Mouse (Mus musculus): ENCODE measurements around the gene Vmn2r27.

The Vmn2r27 gene

GRCm38 (mm10) chr6:124231756-124232155 lies at the start of gene Vmn2r27:
Gene Vmn2r27 (minus strand): TSS chr6:124231856.
- no peak for DNase-seq (ENCODE audit: low read depth, low spot score)

DNA sequence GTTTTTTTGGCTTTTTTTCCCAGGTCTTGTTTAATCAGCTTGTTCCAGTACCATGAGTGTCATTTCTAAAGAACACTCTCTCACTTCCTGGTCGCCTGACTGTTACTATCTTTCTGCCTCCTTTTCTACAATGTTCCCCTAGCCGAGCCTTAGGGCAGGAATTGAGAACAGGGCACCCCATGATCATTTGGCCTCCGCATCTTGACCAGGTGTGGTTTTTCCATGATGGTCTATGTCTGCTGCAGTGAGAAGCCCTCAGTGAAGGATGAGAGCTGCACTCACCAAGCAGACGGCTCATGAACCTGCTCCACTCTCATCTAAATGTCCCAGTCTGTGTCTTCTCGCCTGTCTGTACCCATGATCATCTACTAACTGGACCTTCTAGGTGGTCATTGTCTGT lies 46.6 kb upstream of the Vmn2r27 start:
- DNase-seq (ENCODE audit: low read depth, low spot score): no peak

- DNase-seq (ENCODE audit: low read depth, low spot score): no peak
Observed at GRCm38 (mm10) chr6:124277641-124278040, 46.0 kb upstream of the Vmn2r27 start.

GRCm38 (mm10) chr6:124273231-124273880 lies 41.7 kb upstream of the Vmn2r27 start:
- no peak for DNase-seq (ENCODE audit: low read depth, low spot score)

- DNase-seq (ENCODE audit: low read depth, low spot score): peak; percentile 67
Observed at GRCm38 (mm10) chr6:124262696-124263095, 31.0 kb upstream of the Vmn2r27 start.

- peak; percentile 59 for DNase-seq (ENCODE audit: low read depth, low spot score)
Observed at GRCm38 (mm10) chr6:124260198-124260931, 28.7 kb upstream of the Vmn2r27 start.

- no peak for DNase-seq (ENCODE audit: low read depth, low spot score)
Observed at GRCm38 (mm10) chr6:124255721-124256470, 24.2 kb upstream of the Vmn2r27 start.

DNA sequence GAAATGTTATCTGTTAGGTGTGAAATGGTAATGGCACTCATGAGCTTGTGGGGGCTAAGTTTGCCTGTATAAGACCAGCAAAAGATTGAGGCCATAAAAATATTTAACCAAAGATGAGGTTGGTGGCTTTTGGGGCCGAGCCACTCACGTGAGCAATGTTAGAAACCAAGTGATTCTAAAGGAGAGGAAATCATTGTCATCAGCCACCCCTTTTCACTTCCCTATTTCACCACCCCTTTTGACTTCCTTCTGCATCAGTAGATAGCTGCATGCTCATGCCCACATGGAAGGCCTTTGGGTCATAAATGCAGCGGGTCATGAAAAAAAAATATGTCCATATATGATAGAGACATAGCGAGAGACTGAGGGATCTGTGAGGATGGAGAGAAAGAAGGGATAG lies 29.5 kb downstream of the Vmn2r27 start:
- DNase-seq (ENCODE audit: low read depth, low spot score): peak; percentile 12

- no peak for DNase-seq (ENCODE audit: low read depth, low spot score)
Observed at GRCm38 (mm10) chr6:124168499-124169257, 63.0 kb downstream of the Vmn2r27 start.

DNA sequence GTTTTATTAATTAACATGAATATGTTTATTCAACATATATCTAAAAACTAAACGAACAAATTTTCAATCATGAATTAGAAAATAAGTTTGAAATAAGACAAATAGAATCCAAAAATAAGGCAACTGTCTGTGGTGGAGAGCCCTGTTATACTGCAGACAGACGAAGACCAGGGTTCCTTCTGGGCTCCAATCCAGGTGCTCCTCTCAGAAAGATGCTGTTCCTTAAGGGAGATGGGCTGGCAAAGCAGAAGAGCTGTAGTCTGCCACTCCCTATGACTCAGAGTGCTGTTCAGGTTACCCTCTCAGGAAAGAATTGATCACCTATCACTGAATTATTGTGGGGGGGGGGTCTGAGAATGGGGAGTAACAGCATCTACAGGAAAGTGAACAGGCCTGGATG lies 65.1 kb downstream of the Vmn2r27 start:
- no peak for DNase-seq (ENCODE audit: low read depth, low spot score)

DNA sequence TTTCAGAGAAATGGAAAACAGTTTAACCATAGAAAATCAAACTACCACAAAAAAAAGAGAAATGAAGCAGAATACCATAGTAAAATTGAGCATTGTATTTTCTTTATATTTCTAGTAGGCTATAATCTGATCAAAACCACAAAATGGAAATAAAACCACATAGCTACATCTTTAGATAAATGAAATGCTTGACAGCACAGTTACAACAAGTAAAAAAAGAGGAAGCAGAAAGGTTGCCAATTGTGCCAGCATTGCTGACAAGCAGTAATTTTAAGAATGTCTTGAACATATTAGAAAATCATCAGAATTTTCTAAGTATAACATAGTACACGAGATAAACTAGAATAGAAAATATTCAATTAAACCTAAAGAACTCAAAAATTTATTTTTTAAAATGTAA lies 81.8 kb downstream of the Vmn2r27 start:
- no peak for DNase-seq (ENCODE audit: low read depth, low spot score)
